Comparison of ENCODE assay signal across 18 mouse cellular contexts in genomic region chr6:99863418-99863817, GRCm38 (mm10).
A peak's percentile ranks its signal among the peaks of the same experiment; 100 is the strongest.
DNase-seq lines count a peak whose midpoint lies in the region; ATAC-seq lines count a peak whose summit lies in the region.
"Had no signal": no experiment of that assay in that cellular context is flagged by ENCODE, and none has a peak within 500 bp of the region (broad histone marks: within the 10 kb centered on the region; RNA-seq: fewer than 3 reads in every experiment).

No protein-coding gene starts in this region.

- H3K27me3 ChIP-seq in hindbrain, embryonic 14.5 days (ENCODE audit: control insufficient read depth, insufficient read depth, low read length), result no peaks in the 10 kb centered on the region
- H3K27me3 ChIP-seq in hindbrain, embryonic 12.5 days, result peaks cover 5% of the 10 kb centered on the region
- peaks cover 8% of the 10 kb centered on the region; the same call in 1 of the 2 replicates for H3K27me3 ChIP-seq in neural tube, embryonic 13.5 days
- H3K27me3 ChIP-seq in neural tube, embryonic 15.5 days (replicated peaks), result no peaks in the 10 kb centered on the region
- H3K27me3 ChIP-seq in hindbrain, embryonic 16.5 days (replicated peaks; ENCODE audit: control insufficient read depth, insufficient read depth, low read length), result no peaks in the 10 kb centered on the region; the same call in 1 of the 2 replicates
- H3K27me3 ChIP-seq: CH12.LX; liver, embryonic 12.5 days; megakaryocyte, embryonic 14.5 days had no signal

- no peaks in the 10 kb centered on the region for H3K9me3 ChIP-seq in hindbrain, embryonic 14.5 days (ENCODE audit: control insufficient read depth, low read length)
- H3K9me3 ChIP-seq in hindbrain, embryonic 12.5 days (replicated peaks), result no peaks in the 10 kb centered on the region
- H3K9me3 ChIP-seq in neural tube, embryonic 13.5 days, result no peaks in the 10 kb centered on the region
- no peaks in the 10 kb centered on the region for H3K9me3 ChIP-seq in neural tube, embryonic 15.5 days (replicated peaks)
- H3K9me3 ChIP-seq in hindbrain, embryonic 16.5 days (ENCODE audit: control insufficient read depth, low read length), result no peaks in the 10 kb centered on the region
- H3K9me3 ChIP-seq: liver, embryonic 12.5 days; megakaryocyte, embryonic 14.5 days had no signal

- no peak overlapping the region for H3K4me3 ChIP-seq in hindbrain, embryonic 14.5 days (replicated peaks; ENCODE audit: low read length)
- H3K4me3 ChIP-seq in hindbrain, embryonic 12.5 days, result no peak overlapping the region
- H3K4me3 ChIP-seq in neural tube, embryonic 13.5 days, result no peak overlapping the region
- H3K4me3 ChIP-seq in neural tube, embryonic 15.5 days (replicated peaks), result no peak overlapping the region
- no peak overlapping the region for H3K4me3 ChIP-seq in hindbrain, embryonic 16.5 days (ENCODE audit: low read length)
- H3K4me3 ChIP-seq: gastrocnemius, adult 2 months; liver, embryonic 12.5 days; megakaryocyte, embryonic 14.5 days; myocyte had no signal

- H3K36me3 ChIP-seq in hindbrain, embryonic 14.5 days (replicated peaks; ENCODE audit: control insufficient read depth, insufficient read depth), result no peaks in the 10 kb centered on the region
- H3K36me3 ChIP-seq in hindbrain, embryonic 12.5 days, result no peaks in the 10 kb centered on the region
- H3K36me3 ChIP-seq in neural tube, embryonic 13.5 days, result no peaks in the 10 kb centered on the region
- H3K36me3 ChIP-seq in neural tube, embryonic 15.5 days, result no peaks in the 10 kb centered on the region
- H3K36me3 ChIP-seq in hindbrain, embryonic 16.5 days (ENCODE audit: control insufficient read depth, insufficient read depth, low read length), result no peaks in the 10 kb centered on the region
- H3K36me3 ChIP-seq: liver, embryonic 12.5 days had no signal

- H3K4me2 ChIP-seq in hindbrain, embryonic 14.5 days (replicated peaks), result no peak overlapping the region
- H3K4me2 ChIP-seq in hindbrain, embryonic 12.5 days (replicated peaks), result no peak overlapping the region
- no peak overlapping the region for H3K4me2 ChIP-seq in neural tube, embryonic 13.5 days
- H3K4me2 ChIP-seq in neural tube, embryonic 15.5 days, result no peak overlapping the region
- no peak overlapping the region for H3K4me2 ChIP-seq in hindbrain, embryonic 16.5 days (ENCODE audit: low read length)
- H3K4me2 ChIP-seq: liver, embryonic 12.5 days had no signal

- peak; percentile 17 to 59 for DNase-seq in adrenal gland, adult (ENCODE audit: inconsistent age in 2 of 2, low spot score in 1 of 2)
- DNase-seq in adrenal gland, postnatal 4 days (ENCODE audit: low spot score in 2 of 2), result no peak
- peak; percentile 53 for DNase-seq in hindbrain, embryonic 14.5 days (ENCODE audit: low spot score)
- DNase-seq: cerebellum, postnatal 36 days; gastrocnemius, adult 2 months; heart, adult 11 months; kidney, adult 18-20 months; kidney, postnatal 14 days; right cerebral cortex, postnatal 4 days had no signal

- no peak overlapping the region for H3K9ac ChIP-seq in hindbrain, embryonic 14.5 days
- H3K9ac ChIP-seq in hindbrain, embryonic 12.5 days, result no peak overlapping the region
- H3K9ac ChIP-seq in neural tube, embryonic 13.5 days, result no peak overlapping the region
- H3K9ac ChIP-seq in neural tube, embryonic 15.5 days (replicated peaks), result no peak overlapping the region
- no peak overlapping the region for H3K9ac ChIP-seq in hindbrain, embryonic 16.5 days (ENCODE audit: low read depth, low read length)
- H3K9ac ChIP-seq: liver, embryonic 12.5 days had no signal

- ATAC-seq in hindbrain, embryonic 14.5 days (ENCODE audit: low FRiP score), result no peak
- ATAC-seq in hindbrain, embryonic 12.5 days (ENCODE audit: low FRiP score), result no peak
- ATAC-seq in neural tube, embryonic 13.5 days (ENCODE audit: low read depth), result 0 out of 2 replicates have a peak, but pooled peaks have one; percentile 5
- no peak for ATAC-seq in neural tube, embryonic 15.5 days (ENCODE audit: low FRiP score)
- ATAC-seq in hindbrain, embryonic 16.5 days, result peak; percentile 49
- ATAC-seq in activated CD4-positive, CD25-positive, alpha-beta regulatory T cell, adult 4 months, result no peak
- ATAC-seq: liver, embryonic 12.5 days had no signal

- H3K27ac ChIP-seq in hindbrain, embryonic 14.5 days, result no peak overlapping the region
- H3K27ac ChIP-seq in hindbrain, embryonic 12.5 days, result no peak overlapping the region
- H3K27ac ChIP-seq in neural tube, embryonic 13.5 days (replicated peaks), result no peak overlapping the region
- no peak overlapping the region for H3K27ac ChIP-seq in neural tube, embryonic 15.5 days (replicated peaks)
- H3K27ac ChIP-seq in hindbrain, embryonic 16.5 days (ENCODE audit: low read depth, low read length), result no peak overlapping the region
- H3K27ac ChIP-seq: gastrocnemius, adult 2 months; liver, embryonic 12.5 days had no signal

- peaks cover 7% of the 10 kb centered on the region for H3K4me1 ChIP-seq in hindbrain, embryonic 14.5 days (replicated peaks; ENCODE audit: control insufficient read depth, insufficient read depth, low read length)
- H3K4me1 ChIP-seq in hindbrain, embryonic 12.5 days, result peaks cover 13% of the 10 kb centered on the region
- H3K4me1 ChIP-seq in neural tube, embryonic 13.5 days (replicated peaks), result peaks cover 24% of the 10 kb centered on the region
- H3K4me1 ChIP-seq in neural tube, embryonic 15.5 days, result peaks cover 25% of the 10 kb centered on the region
- H3K4me1 ChIP-seq in hindbrain, embryonic 16.5 days (ENCODE audit: control insufficient read depth, insufficient read depth, low read depth, low read length), result peaks cover 13% of the 10 kb centered on the region
- H3K4me1 ChIP-seq: liver, embryonic 12.5 days; megakaryocyte, embryonic 14.5 days had no signal

- 48% methylated on average over 9 of the region's 9 CpGs for WGBS in hindbrain, embryonic 14.5 days
- WGBS in hindbrain, embryonic 12.5 days, result 51% methylated on average over 9 of the region's 9 CpGs
- 40% methylated on average over 9 of the region's 9 CpGs for WGBS in neural tube, embryonic 13.5 days
- WGBS in neural tube, embryonic 15.5 days, result 32% methylated on average over 9 of the region's 9 CpGs
- 39% methylated on average over 9 of the region's 9 CpGs for WGBS in hindbrain, embryonic 16.5 days

Comparison
In these comparisons a context has a peak if more than half of its experiments do, and no peak if none do; other contexts are left out.
1. DNase-seq: peak in adrenal gland, adult (2 of 2) and hindbrain, embryonic 14.5 days (single experiment); none in adrenal gland, postnatal 4 days (0 of 2).
2. ATAC-seq: peak in neural tube, embryonic 13.5 days (single experiment) and hindbrain, embryonic 16.5 days (single experiment); none in hindbrain, embryonic 14.5 days (single experiment), hindbrain, embryonic 12.5 days (single experiment), neural tube, embryonic 15.5 days (single experiment) and activated CD4-positive, CD25-positive, alpha-beta regulatory T cell, adult 4 months (single experiment).